Mouse (Mus musculus) heart, postnatal 0 days (tissue): ENCODE results near the gene Srms.

ENCODE experiments used
- CTCF ChIP-seq: IDR thresholded peaks from 2 replicates; pipeline ENCODE4 v1.5.1; 2016; ENCODE audit warnings: antibody characterized with exemption, control low read depth, low read depth
- EP300 ChIP-seq: IDR thresholded peaks from 2 replicates; pipeline ENCODE4 v1.6.1; 2016; ENCODE audit warnings: antibody characterized with exemption, low read depth

GRCm38 (mm10) chr2:181196628-181197300, 16.2 kb downstream of the Srms start:
- TF ChIP-seq CTCF (no peak), EP300 (no peak)
